Mouse (Mus musculus) adrenal gland, postnatal 0 days (tissue): Measurements from ENCODE around the gene Rs1. TPM values are rescaled to one million over a fixed set of nuclear protein-coding genes. Genes with fewer than 3 reads are reported as not detected.

Experiments
- polyA plus RNA-seq: library from polyadenylated mRNA; unstranded; fragments of >200 nt; fragmentation: Nextera tagmentation; extraction: Ambion mirVana; gene quantifications from 2 replicates; pipeline ENCODE4 v1.2.1, GENCODE M21; 2015

Gene Rs1
- not detected in 2 replicates for polyA plus RNA-seq

GRCm38 (mm10) chrX:160767713-160768112 lies at the start of gene Rs1:
Gene Rs1 (plus strand): TSS chrX:160768013.

GRCm38 (mm10) chrX:160735650-160736049 lies 32.2 kb upstream of the Rs1 start, which contains the start of gene Ppef1:
Gene Ppef1 (minus strand): TSS chrX:160735765.

Other genes with a start within 250 kb of the Rs1 start
- gene Ppef1, start 32.2 kb upstream of the Rs1 start, polyA plus RNA-seq, result 0.14 TPM in 1 of 2 replicates, not detected in the other
- gene Gja6, start 139.0 kb downstream of the Rs1 start, polyA plus RNA-seq, result 0.06 and 0.12 TPM in 2 replicates
- 1.2 and 2.2 TPM in 2 replicates for gene Cdkl5, start 226.7 kb downstream of the Rs1 start, polyA plus RNA-seq